Mouse (Mus musculus): ENCODE results near the gene Cdc37l1. TPM values are rescaled to one million over a fixed set of nuclear protein-coding genes. Genes with fewer than 3 reads are reported as not detected.

The Cdc37l1 gene
- polyA plus RNA-seq, 1 experiment = 44.0 TPM

- TF ChIP-seq CTCF (IDR thresholded peaks at IDR 0.05; ENCODE audit: borderline replicate concordance, extremely low read depth, insufficient read depth, insufficient read length) (no peak), POLR2A (IDR thresholded peaks at IDR 0.05; ENCODE audit: borderline replicate concordance, extremely low read depth, insufficient read depth, insufficient read length, poor library complexity, severe bottlenecking) (no peak)
- DNase-seq (ENCODE audit: low read depth) = no peak
Measured at GRCm38 (mm10) chr19:29009046-29009445, 18.9 kb downstream of the Cdc37l1 start.

GRCm38 (mm10) chr19:29011355-29011990 is 21.3 kb downstream of the Cdc37l1 start:
- no peak for DNase-seq (ENCODE audit: low read depth)
- TF ChIP-seq POLR2A (IDR thresholded peaks at IDR 0.05; ENCODE audit: borderline replicate concordance, extremely low read depth, insufficient read depth, insufficient read length, poor library complexity, severe bottlenecking) (no peak), CTCF (IDR thresholded peaks at IDR 0.05; ENCODE audit: borderline replicate concordance, extremely low read depth, insufficient read depth, insufficient read length) (no peak)

DNA sequence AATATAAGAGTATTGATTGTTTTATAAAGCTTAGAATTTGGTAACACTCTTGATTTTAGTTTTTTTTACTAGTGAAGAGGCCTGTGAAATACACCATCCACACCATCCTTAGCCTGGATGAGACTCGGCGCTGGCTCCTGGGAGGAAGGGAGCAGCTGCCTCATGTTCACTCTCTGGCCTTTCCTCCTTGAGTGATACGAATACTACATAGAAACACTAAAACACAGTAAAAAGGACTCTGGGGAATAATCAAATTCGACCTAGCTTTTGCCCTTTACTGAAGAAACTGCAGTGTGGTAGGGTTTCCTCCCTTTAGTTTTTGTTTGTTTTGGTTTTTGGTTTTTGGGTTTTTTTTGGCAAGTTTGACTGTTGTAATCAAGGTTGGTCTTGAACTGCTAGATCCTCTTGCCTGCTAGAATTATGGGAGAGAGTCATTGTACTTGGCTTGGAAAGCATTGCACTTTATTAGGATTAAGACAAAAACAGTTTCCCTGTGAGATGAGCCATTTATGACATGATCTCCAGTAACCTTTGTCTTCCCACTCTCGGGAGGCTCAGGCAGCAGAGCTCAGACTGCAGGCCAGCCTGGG is 24.4 kb downstream of the Cdc37l1 start:
- no peak for TF ChIP-seq CTCF (IDR thresholded peaks at IDR 0.05; ENCODE audit: borderline replicate concordance, extremely low read depth, insufficient read depth, insufficient read length)
- no peak for TF ChIP-seq POLR2A (IDR thresholded peaks at IDR 0.05; ENCODE audit: borderline replicate concordance, extremely low read depth, insufficient read depth, insufficient read length, poor library complexity, severe bottlenecking)
- no peak for DNase-seq (ENCODE audit: low read depth)

- TF ChIP-seq POLR2A (IDR thresholded peaks at IDR 0.05; ENCODE audit: borderline replicate concordance, extremely low read depth, insufficient read depth, insufficient read length, poor library complexity, severe bottlenecking) = no peak
- no peak for TF ChIP-seq CTCF (IDR thresholded peaks at IDR 0.05; ENCODE audit: borderline replicate concordance, extremely low read depth, insufficient read depth, insufficient read length)
- no peak for DNase-seq (ENCODE audit: low read depth)
Measured at GRCm38 (mm10) chr19:29015410-29016203, 25.5 kb downstream of the Cdc37l1 start.

GRCm38 (mm10) chr19:29016204-29016765 is 26.1 kb downstream of the Cdc37l1 start:
- no peak for TF ChIP-seq POLR2A (IDR thresholded peaks at IDR 0.05; ENCODE audit: borderline replicate concordance, extremely low read depth, insufficient read depth, insufficient read length, poor library complexity, severe bottlenecking)
- no peak for TF ChIP-seq CTCF (IDR thresholded peaks at IDR 0.05; ENCODE audit: borderline replicate concordance, extremely low read depth, insufficient read depth, insufficient read length)
- no peak for DNase-seq (ENCODE audit: low read depth)

GRCm38 (mm10) chr19:29016786-29017185 is 26.6 kb downstream of the Cdc37l1 start:
- DNase-seq (ENCODE audit: low read depth) = no peak
- no peak for TF ChIP-seq POLR2A (IDR thresholded peaks at IDR 0.05; ENCODE audit: borderline replicate concordance, extremely low read depth, insufficient read depth, insufficient read length, poor library complexity, severe bottlenecking)

DNA sequence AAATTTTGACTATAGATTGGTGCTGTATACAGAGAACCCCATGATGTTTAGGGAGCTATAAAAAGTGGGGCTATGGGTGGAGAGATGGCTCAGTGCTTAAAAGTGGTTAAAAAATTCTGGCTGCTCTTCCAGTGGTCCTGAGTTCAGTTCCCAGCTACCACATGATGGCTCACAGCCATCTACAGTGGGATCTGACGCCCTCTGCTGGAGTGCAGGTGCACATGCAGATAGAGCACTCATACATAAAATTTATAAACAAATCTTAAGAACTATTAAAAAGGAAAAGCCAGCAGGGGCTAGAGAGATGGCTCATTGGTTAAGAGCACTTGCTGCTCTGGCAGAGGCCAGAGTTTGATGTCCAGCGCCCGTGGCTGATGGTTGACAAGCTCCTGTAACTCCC is 29.5 kb downstream of the Cdc37l1 start:
- TF ChIP-seq POLR2A (IDR thresholded peaks at IDR 0.05; ENCODE audit: borderline replicate concordance, extremely low read depth, insufficient read depth, insufficient read length, poor library complexity, severe bottlenecking) = no peak
- no peak for TF ChIP-seq CTCF (IDR thresholded peaks at IDR 0.05; ENCODE audit: borderline replicate concordance, extremely low read depth, insufficient read depth, insufficient read length)
- DNase-seq (ENCODE audit: low read depth) = no peak

GRCm38 (mm10) chr19:29021754-29022345 is 31.7 kb downstream of the Cdc37l1 start:
- TF ChIP-seq POLR2A (IDR thresholded peaks at IDR 0.05; ENCODE audit: borderline replicate concordance, extremely low read depth, insufficient read depth, insufficient read length, poor library complexity, severe bottlenecking) (no peak), CTCF (IDR thresholded peaks at IDR 0.05; ENCODE audit: borderline replicate concordance, extremely low read depth, insufficient read depth, insufficient read length) (no peak)
- no peak for DNase-seq (ENCODE audit: low read depth)

- peak; percentile 67 for DNase-seq (ENCODE audit: low read depth)
- no peak for TF ChIP-seq CTCF (IDR thresholded peaks at IDR 0.05; ENCODE audit: borderline replicate concordance, extremely low read depth, insufficient read depth, insufficient read length)
- TF ChIP-seq POLR2A (IDR thresholded peaks at IDR 0.05; ENCODE audit: borderline replicate concordance, extremely low read depth, insufficient read depth, insufficient read length, poor library complexity, severe bottlenecking) = no peak
Measured at GRCm38 (mm10) chr19:29024391-29024947, 34.3 kb downstream of the Cdc37l1 start.

GRCm38 (mm10) chr19:29031788-29032187 is 41.6 kb downstream of the Cdc37l1 start:
- TF ChIP-seq POLR2A (IDR thresholded peaks at IDR 0.05; ENCODE audit: borderline replicate concordance, extremely low read depth, insufficient read depth, insufficient read length, poor library complexity, severe bottlenecking) = no peak
- no peak for TF ChIP-seq CTCF (IDR thresholded peaks at IDR 0.05; ENCODE audit: borderline replicate concordance, extremely low read depth, insufficient read depth, insufficient read length)
- DNase-seq (ENCODE audit: low read depth) = no peak

GRCm38 (mm10) chr19:29032662-29033061 is 42.5 kb downstream of the Cdc37l1 start:
- TF ChIP-seq POLR2A (IDR thresholded peaks at IDR 0.05; ENCODE audit: borderline replicate concordance, extremely low read depth, insufficient read depth, insufficient read length, poor library complexity, severe bottlenecking) (no peak), CTCF (IDR thresholded peaks at IDR 0.05; ENCODE audit: borderline replicate concordance, extremely low read depth, insufficient read depth, insufficient read length) (no peak)

More at GRCm38 (mm10) chr19:29032662-29033061, 42.5 kb downstream of the Cdc37l1 start:
- DNase-seq (ENCODE audit: low read depth) = no peak

Data from brain, embryonic 14.5 days (tissue).